Mouse (Mus musculus) regulatory T cell (primary cell): ENCODE results near the gene Cmklr1.

ENCODE experiments used
- in situ Hi-C: fragments of 300-600 bp; cut with MboI, MseI; formaldehyde crosslinking; loops from one replicate; pipeline ENCODE4 v1.15.1; 2025; ENCODE audit warnings: high pct_unique_total_duplicates

Gene Cmklr1

DNA sequence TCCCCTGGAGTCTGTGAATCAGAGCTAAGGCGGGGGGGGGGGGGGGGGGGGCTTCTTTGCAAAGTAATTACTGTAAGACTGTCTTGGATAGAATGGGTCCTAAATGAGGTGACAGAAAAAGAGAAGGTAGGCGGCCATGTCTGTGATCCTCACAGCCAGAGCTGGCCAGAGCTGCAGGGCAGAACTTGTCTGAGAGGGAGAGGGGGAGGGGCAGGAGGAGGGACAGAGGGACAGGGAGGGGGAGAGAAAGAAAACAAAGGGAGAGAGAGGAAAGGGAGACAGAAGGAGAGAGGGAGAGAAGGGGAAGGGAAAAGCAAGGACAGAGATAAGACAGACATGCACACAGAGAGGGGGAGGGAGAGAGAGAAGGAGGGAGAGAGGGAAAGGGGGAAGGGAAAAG, 27.2 kb downstream of the Cmklr1 start:
- in situ Hi-C loops: loop anchor here (5.0 kb wide), 1 partner anchor 71 kb away; no protein-coding TSS in a partner anchor

DNA sequence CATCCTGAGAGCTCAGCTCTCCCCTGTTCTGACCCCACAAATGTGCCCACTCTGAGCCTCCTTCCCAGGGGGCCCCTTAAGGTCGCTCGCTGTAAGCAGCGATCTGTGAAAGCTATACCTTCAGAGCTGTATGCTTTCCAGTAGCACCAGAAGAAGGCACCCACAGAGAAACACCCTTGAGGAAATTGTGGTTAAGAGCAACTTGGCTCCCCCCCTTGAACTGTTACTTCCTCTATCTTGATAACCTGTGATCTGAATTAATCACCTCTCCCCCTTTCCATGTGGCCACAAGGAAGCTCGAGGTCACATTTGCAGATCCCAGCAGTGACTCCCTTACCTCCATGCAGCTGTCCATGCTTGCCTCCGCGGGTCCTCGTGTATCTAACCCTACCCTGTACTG, 29.2 kb downstream of the Cmklr1 start:
- in situ Hi-C loops: loop anchor here (5.0 kb wide), 1 partner anchor 69 kb away; no protein-coding TSS in a partner anchor

DNA sequence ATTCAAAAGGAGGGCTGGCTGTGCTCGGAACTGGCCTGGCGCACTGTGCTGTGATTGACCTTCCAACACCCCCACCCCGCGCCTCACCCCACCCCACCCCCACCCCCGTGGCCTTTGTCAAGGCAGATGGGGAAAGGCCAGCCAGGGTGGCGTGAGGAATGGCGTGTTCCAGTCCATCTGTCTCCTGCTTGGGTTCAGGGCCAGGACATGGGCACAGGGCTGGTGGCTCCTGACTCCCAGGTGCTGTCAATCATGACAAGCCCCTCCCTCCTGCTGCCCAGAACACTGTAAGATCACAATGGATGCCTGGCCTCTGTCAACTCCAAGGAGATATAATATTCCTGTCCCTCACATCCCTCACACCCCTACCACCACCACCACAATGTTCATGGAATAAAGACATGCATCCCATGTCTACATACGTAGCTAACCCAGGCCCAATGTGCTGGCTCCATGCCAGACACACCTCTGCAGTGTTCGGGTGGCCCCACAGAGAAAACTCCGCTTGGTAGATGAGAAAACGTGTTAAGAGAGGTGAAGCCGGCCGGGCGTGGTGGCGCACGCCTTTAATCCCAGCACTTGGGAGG, 30.0 kb downstream of the Cmklr1 start:
- in situ Hi-C loops: loop anchor here (5.0 kb wide), 1 partner anchor 68 kb away; no protein-coding TSS in a partner anchor

- in situ Hi-C loops: no loop called here
Measured at GRCm38 (mm10) chr5:113619151-113619550, 31.1 kb downstream of the Cmklr1 start.

DNA sequence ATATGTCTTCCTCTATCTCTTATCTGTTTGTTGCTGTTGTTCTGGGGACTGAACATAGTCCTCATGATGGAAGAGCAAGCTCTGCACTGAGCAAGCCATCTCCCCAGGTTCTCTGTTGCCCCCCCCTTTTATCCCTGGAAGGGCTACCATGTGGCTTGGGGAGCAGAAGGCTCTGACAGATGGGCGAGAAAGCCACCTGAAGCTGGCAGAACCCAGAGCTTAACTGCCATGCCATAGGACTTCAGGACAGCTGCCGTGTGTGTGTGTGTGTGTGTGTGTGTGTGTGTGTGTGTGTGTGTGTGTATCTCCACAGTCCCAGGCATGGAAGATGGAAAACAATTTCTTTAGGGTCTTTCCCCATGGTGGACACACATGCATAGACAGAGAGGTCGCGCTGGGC, 31.5 kb downstream of the Cmklr1 start:
- in situ Hi-C loops: no loop called here

- in situ Hi-C loops: no loop called here
Measured at GRCm38 (mm10) chr5:113611771-113612233, 38.4 kb downstream of the Cmklr1 start.

- in situ Hi-C loops: no loop called here
Measured at GRCm38 (mm10) chr5:113611131-113611530, 39.1 kb downstream of the Cmklr1 start.

- in situ Hi-C loops: no loop called here
Measured at GRCm38 (mm10) chr5:113610490-113610889, 39.7 kb downstream of the Cmklr1 start.

- in situ Hi-C loops: no loop called here
Measured at GRCm38 (mm10) chr5:113609891-113610290, 40.3 kb downstream of the Cmklr1 start.

DNA sequence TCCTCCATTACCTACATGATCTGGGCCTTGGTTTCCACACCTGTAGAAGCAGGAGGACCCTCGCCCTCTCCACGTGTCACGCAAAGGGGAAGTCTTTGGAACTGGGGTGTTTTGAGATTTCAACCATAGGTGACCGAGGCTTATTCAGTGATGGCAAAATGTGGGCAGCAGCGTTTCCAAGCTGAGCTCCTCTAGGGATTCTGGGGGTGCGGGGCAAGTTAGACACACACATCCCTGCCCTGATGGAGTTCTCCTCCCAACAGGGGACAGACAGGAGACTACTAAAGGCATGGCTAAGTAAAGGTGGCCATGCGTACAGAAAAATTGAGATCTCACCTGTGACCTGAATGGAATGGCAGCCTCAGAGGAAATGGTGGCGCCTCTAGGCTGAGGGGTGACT, 41.7 kb downstream of the Cmklr1 start:
- in situ Hi-C loops: no loop called here

- in situ Hi-C loops: no loop called here
Measured at GRCm38 (mm10) chr5:113607941-113608431, 42.2 kb downstream of the Cmklr1 start.

DNA sequence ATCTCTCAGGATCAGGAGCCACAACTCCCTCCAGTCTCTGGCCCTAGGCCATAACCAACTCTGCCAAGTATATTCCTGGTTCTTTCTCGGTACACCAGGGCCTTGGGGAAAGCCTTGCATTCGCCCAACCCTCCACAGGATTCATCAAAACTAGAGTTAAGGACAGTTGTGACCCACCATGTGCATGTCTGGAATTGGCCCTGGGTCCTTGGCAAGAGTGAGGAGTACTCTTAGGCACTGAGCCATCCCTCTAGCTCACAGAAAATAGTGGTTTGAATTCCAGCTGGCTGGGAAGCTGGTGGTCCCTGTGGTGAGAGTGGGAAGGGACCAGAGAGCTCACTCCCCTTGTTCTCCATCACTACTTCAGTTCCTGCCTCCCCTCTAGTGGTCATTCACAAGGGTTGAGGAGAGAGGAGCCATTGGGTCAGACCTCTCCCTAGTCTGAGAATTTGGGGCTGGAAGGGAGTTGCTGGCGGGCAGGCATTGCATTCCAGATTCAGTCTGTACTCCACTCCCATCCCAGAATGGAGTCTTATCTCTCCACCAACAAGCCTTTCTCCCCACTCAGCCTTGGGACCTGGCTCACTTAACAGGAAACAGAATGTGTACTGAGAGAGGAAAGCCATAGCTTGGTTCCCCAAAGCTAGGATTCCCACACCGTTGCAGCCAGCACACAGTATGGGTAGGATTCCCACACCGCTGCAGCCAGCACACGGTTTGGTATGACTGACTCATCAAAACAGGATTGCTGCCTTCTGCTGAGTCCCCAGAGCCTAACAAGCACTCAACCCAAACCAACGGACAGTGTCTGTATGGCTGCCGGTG, 43.1 kb downstream of the Cmklr1 start:
- in situ Hi-C loops: no loop called here

- in situ Hi-C loops: no loop called here
Measured at GRCm38 (mm10) chr5:113606121-113606520, 44.1 kb downstream of the Cmklr1 start.

DNA sequence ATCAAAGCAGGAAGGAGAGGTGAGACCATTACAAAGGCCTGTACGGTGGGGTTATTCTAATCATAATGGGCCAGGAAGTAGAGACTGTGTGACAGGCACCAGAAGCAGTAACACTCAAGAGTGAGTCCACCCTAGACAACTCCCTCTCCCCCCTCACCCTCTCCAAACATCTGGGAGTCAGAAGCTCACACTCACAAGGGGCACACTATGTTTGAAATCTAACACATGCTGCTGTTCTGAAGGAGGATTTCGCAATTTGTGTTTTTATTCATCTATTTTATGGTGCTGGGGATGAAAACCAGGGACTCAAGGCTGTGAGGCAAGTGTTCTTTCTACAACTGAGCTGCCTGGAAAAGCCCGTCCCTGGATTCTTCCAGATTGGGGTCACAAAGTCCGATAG, 45.5 kb downstream of the Cmklr1 start:
- in situ Hi-C loops: no loop called here

DNA sequence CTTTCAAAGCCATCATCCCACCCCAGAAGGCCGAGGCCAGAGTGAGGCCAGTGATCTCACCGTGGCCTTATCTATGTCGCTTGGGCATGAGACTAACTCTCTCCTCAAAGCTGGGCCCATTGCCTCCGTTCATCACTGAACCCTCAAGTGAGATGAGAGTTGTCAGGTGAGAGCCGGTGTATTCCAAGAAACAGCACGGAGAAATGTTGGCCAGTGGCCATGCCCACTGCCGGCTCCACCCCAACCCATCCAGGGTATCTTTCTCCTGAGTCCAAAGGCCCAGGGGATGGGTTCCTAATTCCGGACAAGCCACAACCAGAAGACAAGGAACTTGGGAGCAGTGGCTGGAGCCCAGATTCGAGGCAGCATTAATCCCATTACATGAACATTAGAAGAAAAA, 46.8 kb downstream of the Cmklr1 start:
- in situ Hi-C loops: no loop called here

GRCm38 (mm10) chr5:113600803-113601202, 49.4 kb downstream of the Cmklr1 start:
- in situ Hi-C loops: no loop called here

GRCm38 (mm10) chr5:113600181-113600580, 50.0 kb downstream of the Cmklr1 start:
- in situ Hi-C loops: no loop called here

- in situ Hi-C loops: no loop called here
Measured at GRCm38 (mm10) chr5:113596780-113597353, 53.4 kb downstream of the Cmklr1 start.

DNA sequence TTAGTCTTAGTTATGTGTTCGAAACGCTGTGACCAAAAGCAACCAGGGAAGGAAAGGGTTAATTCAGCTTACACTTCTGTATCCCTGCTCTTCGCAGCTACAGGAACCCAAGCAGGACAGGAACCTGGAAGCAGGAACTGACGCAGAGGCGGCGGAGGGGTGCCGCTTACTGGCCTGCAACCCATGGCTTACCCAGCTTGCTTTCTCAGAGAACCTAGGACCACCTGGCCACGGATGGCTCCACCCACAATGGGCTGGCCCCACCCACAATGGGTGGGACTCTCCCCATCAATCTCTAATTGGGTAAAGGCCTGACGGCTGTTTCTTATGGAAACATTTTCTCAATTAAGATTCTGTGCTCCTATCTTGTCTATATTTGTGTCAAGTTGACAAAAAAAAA, 54.0 kb downstream of the Cmklr1 start:
- in situ Hi-C loops: no loop called here

DNA sequence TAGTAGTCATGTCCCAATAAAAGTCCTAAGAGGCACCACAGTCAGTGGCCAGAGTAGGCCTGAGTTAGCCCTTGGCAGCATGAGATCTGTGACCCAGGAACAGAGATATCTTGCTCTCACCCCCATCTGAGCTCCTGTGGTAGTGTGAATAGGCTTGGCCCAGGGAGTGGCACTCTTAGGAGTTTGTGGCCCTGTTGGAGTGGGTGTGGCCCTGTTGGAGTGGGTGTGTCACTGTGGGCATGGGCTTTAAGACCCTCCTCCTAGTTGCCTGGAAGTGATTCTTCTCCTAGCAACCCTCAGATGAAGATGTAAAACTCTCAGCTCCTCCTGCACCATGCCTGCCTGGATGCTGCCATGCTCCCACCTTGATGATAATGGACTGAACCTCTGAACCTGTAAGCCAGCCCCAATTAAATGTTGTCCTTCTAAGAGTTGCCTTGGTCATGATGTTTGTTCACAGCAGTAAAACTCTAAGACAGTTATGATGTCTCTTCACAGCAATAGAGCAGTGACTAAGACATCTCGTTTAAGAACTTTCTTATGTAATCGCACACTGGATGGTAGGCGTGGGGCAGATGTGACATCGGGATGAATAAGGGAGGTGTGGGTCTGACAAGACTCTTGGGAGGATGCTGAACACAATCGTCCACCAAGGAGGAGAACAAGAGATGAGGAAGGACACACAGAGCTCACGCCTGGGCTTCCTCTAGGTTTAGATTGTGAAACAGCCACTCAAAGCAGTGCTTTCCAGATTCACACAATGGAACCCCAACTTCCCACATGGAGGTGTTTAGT, 56.1 kb downstream of the Cmklr1 start:
- in situ Hi-C loops: no loop called here

- in situ Hi-C loops: no loop called here
Measured at GRCm38 (mm10) chr5:113591751-113592230, 58.4 kb downstream of the Cmklr1 start.
